Mouse (Mus musculus): ENCODE measurements around the gene Syt8. TPM values are rescaled to one million over a fixed set of nuclear protein-coding genes. Genes with fewer than 3 reads are reported as not detected.

Gene Syt8
- polyA plus RNA-seq, 1 experiment from 2014 or later, result 3.8 TPM

DNA sequence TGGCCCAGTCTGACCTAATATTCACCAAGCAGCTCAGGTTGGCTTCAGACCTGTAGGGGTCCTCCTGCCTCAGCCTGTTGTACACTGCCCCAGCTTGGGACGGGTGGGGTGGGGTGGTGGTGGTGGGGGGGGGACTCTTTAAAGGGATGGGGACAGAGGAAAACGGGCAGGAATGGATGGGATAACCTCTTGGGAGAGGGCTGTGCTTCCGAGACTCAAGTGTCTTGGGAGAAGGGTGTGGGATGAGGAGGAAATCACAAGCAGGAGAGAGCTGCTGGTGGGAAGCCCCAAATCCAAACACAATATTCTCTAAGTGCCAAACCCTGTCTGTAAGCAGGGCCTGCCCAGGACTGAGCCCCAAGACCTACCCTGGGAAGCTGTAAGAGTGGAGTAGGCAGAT, 18.4 kb upstream of the Syt8 start:
- H3K27ac ChIP-seq (ENCODE audit: low read depth), result no peak overlapping the region
- no peaks in the 10 kb centered on the region for H3K36me3 ChIP-seq (ENCODE audit: control insufficient read depth, insufficient read depth, low read length)
- H3K9ac ChIP-seq (ENCODE audit: low read length), result no peak overlapping the region
- H3K9me3 ChIP-seq (ENCODE audit: control insufficient read depth, low read length), result no peaks in the 10 kb centered on the region
- H3K4me1 ChIP-seq (replicated peaks; ENCODE audit: control insufficient read depth, insufficient read depth, low read length), result no peaks in the 10 kb centered on the region
- no peak overlapping the region for H3K4me3 ChIP-seq (ENCODE audit: low read depth, low read length)
- H3K4me2 ChIP-seq (ENCODE audit: low read length), result no peak overlapping the region
- no peaks in the 10 kb centered on the region for H3K27me3 ChIP-seq (replicated peaks; ENCODE audit: control insufficient read depth, insufficient read depth, low read length)
- no peak for DNase-seq (ENCODE audit: low spot score)
- WGBS, result 75% methylated on average over 3 of the region's 3 CpGs
- ATAC-seq (replicated peaks; ENCODE audit: low FRiP score, low TSS enrichment, low read depth), result no peak

DNA sequence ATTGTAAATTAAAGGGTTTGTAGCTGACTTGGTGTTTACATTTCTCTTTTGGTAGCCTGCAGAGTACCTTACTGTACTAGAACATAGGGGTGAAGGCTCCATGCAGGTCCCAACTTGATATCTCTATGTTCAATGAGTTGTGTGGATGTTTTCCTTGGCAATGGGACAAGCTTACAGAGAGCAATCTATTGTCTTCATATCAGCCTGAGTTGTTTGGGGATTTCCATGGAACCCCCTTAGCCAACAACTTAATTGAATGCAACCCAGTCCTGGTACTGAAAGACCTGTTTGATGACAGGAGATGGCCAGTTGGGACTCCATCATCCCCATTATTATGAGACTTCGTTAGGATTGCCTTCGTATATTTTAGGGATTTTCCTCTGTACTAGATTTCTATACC, 16.6 kb upstream of the Syt8 start:
- H3K4me3 ChIP-seq (ENCODE audit: low read depth, low read length), result no peak overlapping the region
- no peak overlapping the region for H3K4me2 ChIP-seq (ENCODE audit: low read length)
- no peaks in the 10 kb centered on the region for H3K27me3 ChIP-seq (replicated peaks; ENCODE audit: control insufficient read depth, insufficient read depth, low read length)
- H3K4me1 ChIP-seq (replicated peaks; ENCODE audit: control insufficient read depth, insufficient read depth, low read length), result no peaks in the 10 kb centered on the region
- DNase-seq (ENCODE audit: low spot score), result no peak
- no peaks in the 10 kb centered on the region for H3K36me3 ChIP-seq (ENCODE audit: control insufficient read depth, insufficient read depth, low read length)
- no peaks in the 10 kb centered on the region for H3K9me3 ChIP-seq (ENCODE audit: control insufficient read depth, low read length)
- ATAC-seq (replicated peaks; ENCODE audit: low FRiP score, low TSS enrichment, low read depth), result no peak
- whole genome bisulfite sequencing, result 100% methylated on average over 2 of the region's 2 CpGs
- H3K27ac ChIP-seq (ENCODE audit: low read depth), result no peak overlapping the region
- no peak overlapping the region for H3K9ac ChIP-seq (ENCODE audit: low read length)

DNA sequence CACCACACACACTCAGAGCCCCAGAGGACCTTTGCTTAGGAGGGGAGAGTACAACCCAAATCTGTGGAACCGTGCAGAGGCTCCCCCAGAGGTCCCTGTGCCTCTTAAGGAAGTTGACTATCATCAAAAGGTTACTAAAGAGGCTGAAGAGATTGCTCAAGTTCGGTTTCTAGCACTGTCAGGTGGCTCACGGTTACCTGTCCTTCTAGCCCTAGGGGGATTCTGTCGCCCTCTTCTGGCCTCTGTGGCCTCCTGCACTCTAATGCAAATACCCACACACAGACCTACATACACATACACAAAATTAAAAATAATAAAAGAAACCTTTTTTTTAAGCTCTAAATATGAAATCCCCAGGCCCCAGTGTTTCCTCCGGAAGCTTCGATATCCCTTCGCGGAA, 16.0 kb upstream of the Syt8 start:
- Histone ChIP-seq H3K4me3 (ENCODE audit: low read depth, low read length) (no peak overlapping the region), H3K27me3 (replicated peaks; ENCODE audit: control insufficient read depth, insufficient read depth, low read length) (no peaks in the 10 kb centered on the region), H3K9me3 (ENCODE audit: control insufficient read depth, low read length) (no peaks in the 10 kb centered on the region), H3K4me2 (ENCODE audit: low read length) (no peak overlapping the region), H3K4me1 (replicated peaks; ENCODE audit: control insufficient read depth, insufficient read depth, low read length) (no peaks in the 10 kb centered on the region), H3K36me3 (ENCODE audit: control insufficient read depth, insufficient read depth, low read length) (no peaks in the 10 kb centered on the region), H3K9ac (ENCODE audit: low read length) (no peak overlapping the region), H3K27ac (ENCODE audit: low read depth) (no peak overlapping the region)
- DNase-seq (ENCODE audit: low spot score), result no peak
- ATAC-seq (replicated peaks; ENCODE audit: low FRiP score, low TSS enrichment, low read depth), result no peak
- WGBS, result 90% methylated on average over 8 of the region's 8 CpGs

DNA sequence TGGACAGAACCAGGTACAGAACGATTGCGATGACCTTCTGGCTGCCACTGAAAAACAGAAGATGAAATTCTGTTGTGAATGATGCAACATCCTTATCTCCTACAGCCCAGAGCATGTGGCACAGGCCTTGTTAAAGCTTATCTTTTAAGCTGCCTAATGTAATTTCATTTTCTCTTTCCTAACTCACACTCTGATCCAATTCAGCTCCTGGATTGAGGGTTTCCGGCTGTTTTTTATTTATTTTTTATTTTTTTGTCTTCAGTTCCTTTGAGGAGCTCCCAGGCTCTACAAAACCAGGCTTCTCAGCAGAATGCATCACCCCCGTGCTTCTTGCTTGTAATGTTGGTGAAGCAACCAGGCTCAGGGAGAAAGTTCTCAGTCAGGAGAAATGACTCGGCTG, 14.8 kb upstream of the Syt8 start:
- Histone ChIP-seq H3K36me3 (ENCODE audit: control insufficient read depth, insufficient read depth, low read length) (no peaks in the 10 kb centered on the region), H3K27me3 (replicated peaks; ENCODE audit: control insufficient read depth, insufficient read depth, low read length) (no peaks in the 10 kb centered on the region), H3K27ac (ENCODE audit: low read depth) (no peak overlapping the region), H3K9ac (ENCODE audit: low read length) (no peak overlapping the region), H3K4me1 (replicated peaks; ENCODE audit: control insufficient read depth, insufficient read depth, low read length) (no peaks in the 10 kb centered on the region), H3K4me3 (ENCODE audit: low read depth, low read length) (no peak overlapping the region), H3K4me2 (ENCODE audit: low read length) (no peak overlapping the region), H3K9me3 (ENCODE audit: control insufficient read depth, low read length) (no peaks in the 10 kb centered on the region)
- no peak for ATAC-seq (replicated peaks; ENCODE audit: low FRiP score, low TSS enrichment, low read depth)
- DNase-seq (ENCODE audit: low spot score), result no peak
- 79% methylated on average over 5 of the region's 5 CpGs for WGBS

DNA sequence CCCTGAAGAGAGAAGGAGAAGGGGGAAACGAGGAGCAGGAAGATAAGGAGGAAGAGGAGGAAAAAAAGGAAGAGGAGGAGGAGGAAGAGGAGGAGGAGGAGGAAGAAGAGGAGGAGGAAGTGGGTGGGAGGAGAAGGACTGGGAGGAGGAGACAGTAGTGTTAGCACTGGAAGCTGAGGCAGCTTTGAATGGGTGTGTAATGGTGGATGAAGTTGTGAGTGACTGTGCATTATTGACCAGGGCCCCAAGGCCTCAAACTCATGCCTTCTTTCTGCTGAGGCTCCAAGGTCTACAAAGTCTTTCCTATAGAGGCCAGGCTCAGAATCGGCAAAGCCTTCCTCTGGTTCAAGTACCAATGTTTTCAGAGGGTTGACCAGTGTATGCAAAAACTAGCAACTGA, 12.8 kb upstream of the Syt8 start:
- H3K27me3 ChIP-seq (replicated peaks; ENCODE audit: control insufficient read depth, insufficient read depth, low read length), result no peaks in the 10 kb centered on the region
- no peak for DNase-seq (ENCODE audit: low spot score)
- no peak overlapping the region for H3K4me3 ChIP-seq (ENCODE audit: low read depth, low read length)
- no peaks in the 10 kb centered on the region for H3K36me3 ChIP-seq (ENCODE audit: control insufficient read depth, insufficient read depth, low read length)
- H3K4me2 ChIP-seq (ENCODE audit: low read length), result no peak overlapping the region
- 0 out of 2 replicates have a peak, but pooled peaks cover 3% of the 10 kb centered on the region for H3K4me1 ChIP-seq (replicated peaks; ENCODE audit: control insufficient read depth, insufficient read depth, low read length)
- no peak overlapping the region for H3K9ac ChIP-seq (ENCODE audit: low read length)
- no peaks in the 10 kb centered on the region for H3K9me3 ChIP-seq (ENCODE audit: control insufficient read depth, low read length)
- no peak for ATAC-seq (replicated peaks; ENCODE audit: low FRiP score, low TSS enrichment, low read depth)
- 74% methylated on average over 2 of the region's 2 CpGs for whole genome bisulfite sequencing
- no peak overlapping the region for H3K27ac ChIP-seq (ENCODE audit: low read depth)

GRCm38 (mm10) chr7:142425641-142426213, 8.9 kb upstream of the Syt8 start:
- ATAC-seq (replicated peaks; ENCODE audit: low FRiP score, low TSS enrichment, low read depth) (no peak), DNase-seq (ENCODE audit: low spot score) (no peak)
- 58% methylated on average over 11 of the region's 11 CpGs for WGBS
- Histone ChIP-seq H3K27ac (ENCODE audit: low read depth) (no peak overlapping the region), H3K27me3 (replicated peaks; ENCODE audit: control insufficient read depth, insufficient read depth, low read length) (no peaks in the 10 kb centered on the region), H3K9ac (ENCODE audit: low read length) (no peak overlapping the region), H3K4me2 (ENCODE audit: low read length) (no peak overlapping the region), H3K36me3 (ENCODE audit: control insufficient read depth, insufficient read depth, low read length) (no peaks in the 10 kb centered on the region), H3K4me1 (replicated peaks; ENCODE audit: control insufficient read depth, insufficient read depth, low read length) (peaks cover 11% of the 10 kb centered on the region), H3K9me3 (ENCODE audit: control insufficient read depth, low read length) (no peaks in the 10 kb centered on the region), H3K4me3 (ENCODE audit: low read depth, low read length) (no peak overlapping the region)

DNA sequence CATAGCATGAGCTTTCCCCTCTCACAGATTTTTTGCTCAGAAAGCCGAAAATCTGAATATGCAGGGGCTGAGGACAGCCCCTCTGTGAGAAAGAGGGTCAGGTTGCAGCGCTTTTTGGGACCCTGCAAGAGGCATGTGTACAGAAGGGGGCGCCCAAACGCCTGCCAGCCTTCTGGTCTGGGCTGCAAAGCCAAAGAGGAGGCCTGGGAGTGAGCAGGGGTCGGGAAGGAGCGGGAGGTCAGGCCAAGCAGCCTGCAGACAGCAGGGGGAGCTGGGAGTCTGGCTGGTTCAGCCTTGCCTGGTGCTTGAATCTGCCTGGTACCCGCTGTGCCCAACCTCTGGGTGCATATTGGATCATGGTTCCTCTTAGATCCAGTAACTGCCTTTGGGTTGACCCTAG, 6.4 kb upstream of the Syt8 start:
- H3K27ac ChIP-seq (ENCODE audit: low read depth), result no peak overlapping the region
- DNase-seq (ENCODE audit: low spot score) (peak; percentile 72), ATAC-seq (replicated peaks; ENCODE audit: low FRiP score, low TSS enrichment, low read depth) (peak; percentile 37; the same call in 1 of the 2 replicates)
- no peak overlapping the region for H3K4me3 ChIP-seq (ENCODE audit: low read depth, low read length)
- no peak overlapping the region for H3K4me2 ChIP-seq (ENCODE audit: low read length)
- no peaks in the 10 kb centered on the region for H3K27me3 ChIP-seq (replicated peaks; ENCODE audit: control insufficient read depth, insufficient read depth, low read length)
- H3K4me1 ChIP-seq (replicated peaks; ENCODE audit: control insufficient read depth, insufficient read depth, low read length), result peaks cover 14% of the 10 kb centered on the region
- no peaks in the 10 kb centered on the region for H3K9me3 ChIP-seq (ENCODE audit: control insufficient read depth, low read length)
- H3K36me3 ChIP-seq (ENCODE audit: control insufficient read depth, insufficient read depth, low read length), result no peaks in the 10 kb centered on the region
- H3K9ac ChIP-seq (ENCODE audit: low read length), result no peak overlapping the region
- WGBS, result 13% methylated on average over 7 of the region's 7 CpGs

DNA sequence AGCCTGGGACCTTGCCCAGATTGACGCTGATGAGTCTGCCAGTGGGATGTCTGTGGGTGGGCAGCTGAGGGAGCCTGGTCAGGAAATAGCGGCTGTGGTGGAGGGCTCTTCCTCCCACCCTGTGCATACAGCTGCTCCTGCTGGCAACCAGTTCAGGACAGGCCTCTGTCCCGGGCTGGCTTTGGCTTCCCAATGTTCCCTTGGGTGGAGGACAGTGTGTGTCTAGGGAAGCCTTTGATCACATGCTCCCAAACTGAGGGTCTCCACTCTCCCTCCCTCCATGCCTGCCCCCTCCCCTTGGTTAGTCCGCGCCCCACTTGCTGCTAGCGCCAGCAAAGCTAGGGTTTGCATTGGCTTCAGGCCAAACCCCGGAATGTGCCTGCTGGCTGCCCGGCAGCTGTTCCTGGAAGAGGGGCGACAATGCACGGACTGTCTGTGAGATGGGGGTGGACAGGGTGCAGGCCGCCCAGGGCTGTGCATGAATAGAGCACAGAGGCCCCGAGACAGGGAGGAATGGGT, 4.4 kb upstream of the Syt8 start:
- no peaks in the 10 kb centered on the region for H3K9me3 ChIP-seq (ENCODE audit: control insufficient read depth, low read length)
- ATAC-seq (replicated peaks; ENCODE audit: low FRiP score, low TSS enrichment, low read depth), result no peak
- no peak overlapping the region for H3K4me3 ChIP-seq (ENCODE audit: low read depth, low read length)
- 46% methylated on average over 12 of the region's 12 CpGs for WGBS
- peak overlapping the region; percentile 23 for H3K27ac ChIP-seq (ENCODE audit: low read depth)
- no peaks in the 10 kb centered on the region for H3K36me3 ChIP-seq (ENCODE audit: control insufficient read depth, insufficient read depth, low read length)
- no peak overlapping the region for H3K9ac ChIP-seq (ENCODE audit: low read length)
- no peak overlapping the region for H3K4me2 ChIP-seq (ENCODE audit: low read length)
- no peaks in the 10 kb centered on the region for H3K27me3 ChIP-seq (replicated peaks; ENCODE audit: control insufficient read depth, insufficient read depth, low read length)
- peaks cover 25% of the 10 kb centered on the region for H3K4me1 ChIP-seq (replicated peaks; ENCODE audit: control insufficient read depth, insufficient read depth, low read length)
- no peak for DNase-seq (ENCODE audit: low spot score)

DNA sequence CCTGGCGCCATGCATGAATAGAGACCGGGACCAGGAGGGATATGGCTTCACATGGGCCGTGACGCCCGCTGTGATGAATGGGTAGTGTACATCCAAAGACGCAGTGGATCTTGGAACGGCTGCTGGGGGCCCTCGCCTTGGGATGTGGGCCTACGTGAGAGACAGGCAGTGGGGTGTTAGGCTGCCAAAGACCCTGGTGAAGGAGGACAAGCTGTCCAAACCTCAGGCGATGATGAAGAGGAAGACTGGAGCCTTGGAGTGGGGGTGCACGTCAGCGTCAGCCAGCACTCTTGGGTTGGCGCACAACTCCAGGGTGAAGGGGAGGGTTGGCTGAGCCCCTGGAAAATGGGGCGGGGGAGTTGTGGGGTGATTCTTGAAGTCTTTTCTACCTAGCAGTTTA, 3.5 kb upstream of the Syt8 start:
- Histone ChIP-seq H3K9me3 (ENCODE audit: control insufficient read depth, low read length) (no peaks in the 10 kb centered on the region), H3K9ac (ENCODE audit: low read length) (no peak overlapping the region), H3K4me2 (ENCODE audit: low read length) (no peak overlapping the region), H3K4me3 (ENCODE audit: low read depth, low read length) (no peak overlapping the region), H3K36me3 (ENCODE audit: control insufficient read depth, insufficient read depth, low read length) (no peaks in the 10 kb centered on the region), H3K4me1 (replicated peaks; ENCODE audit: control insufficient read depth, insufficient read depth, low read length) (peaks cover 22% of the 10 kb centered on the region), H3K27me3 (replicated peaks; ENCODE audit: control insufficient read depth, insufficient read depth, low read length) (no peaks in the 10 kb centered on the region), H3K27ac (ENCODE audit: low read depth) (no peak overlapping the region)
- DNase-seq (ENCODE audit: low spot score) (no peak), ATAC-seq (replicated peaks; ENCODE audit: low FRiP score, low TSS enrichment, low read depth) (no peak)
- WGBS, result 91% methylated on average over 14 of the region's 14 CpGs
